Mouse (Mus musculus): ENCODE results near the gene Tnrc18.
A peak's percentile ranks its signal among the peaks of the same experiment; 100 is the strongest.

Gene Tnrc18

GRCm38 (mm10) chr5:142810710-142811599 lies 6.5 kb downstream of the Tnrc18 start:
- no peak for DNase-seq (ENCODE audit: low spot score in 2 of 2)

GRCm38 (mm10) chr5:142807661-142808060 lies 9.8 kb downstream of the Tnrc18 start:
- DNase-seq (ENCODE audit: low spot score in 2 of 2), result no peak

GRCm38 (mm10) chr5:142803746-142804145 lies 13.7 kb downstream of the Tnrc18 start:
- no peak for DNase-seq (ENCODE audit: low spot score in 2 of 2)

- no peak for DNase-seq (ENCODE audit: low spot score in 2 of 2)
These were observed 14.6 kb downstream of the Tnrc18 start for GRCm38 (mm10) chr5:142802884-142803283.

GRCm38 (mm10) chr5:142801977-142802376 lies 15.5 kb downstream of the Tnrc18 start:
- no peak for DNase-seq (ENCODE audit: low spot score in 2 of 2)

- DNase-seq (ENCODE audit: low spot score in 2 of 2), result no peak
These were observed 16.8 kb downstream of the Tnrc18 start for GRCm38 (mm10) chr5:142800656-142801055.

GRCm38 (mm10) chr5:142800198-142800597 lies 17.3 kb downstream of the Tnrc18 start:
- peak in 1 of 2 experiments; percentile 21 for DNase-seq (ENCODE audit: low spot score in 2 of 2)

- no peak for DNase-seq (ENCODE audit: low spot score in 2 of 2)
These were observed 18.2 kb downstream of the Tnrc18 start for GRCm38 (mm10) chr5:142799259-142799658.

GRCm38 (mm10) chr5:142798190-142798589 lies 19.3 kb downstream of the Tnrc18 start:
- DNase-seq (ENCODE audit: low spot score in 2 of 2), result no peak

GRCm38 (mm10) chr5:142797620-142798019 lies 19.8 kb downstream of the Tnrc18 start:
- no peak for DNase-seq (ENCODE audit: low spot score in 2 of 2)

GRCm38 (mm10) chr5:142796921-142797320 lies 20.5 kb downstream of the Tnrc18 start:
- no peak for DNase-seq (ENCODE audit: low spot score in 2 of 2)

- DNase-seq (ENCODE audit: low spot score in 2 of 2), result peak; percentile 75 to 79
These were observed 22.9 kb downstream of the Tnrc18 start for GRCm38 (mm10) chr5:142794582-142794981.

GRCm38 (mm10) chr5:142794161-142794560 lies 23.3 kb downstream of the Tnrc18 start:
- peak; percentile 67 to 68 for DNase-seq (ENCODE audit: low spot score in 2 of 2)

GRCm38 (mm10) chr5:142792594-142792993 lies 24.9 kb downstream of the Tnrc18 start:
- DNase-seq (ENCODE audit: low spot score in 2 of 2), result no peak

- no peak for DNase-seq (ENCODE audit: low spot score in 2 of 2)
These were observed 29.2 kb downstream of the Tnrc18 start for GRCm38 (mm10) chr5:142788279-142788678.

- no peak for DNase-seq (ENCODE audit: low spot score in 2 of 2)
These were observed 30.1 kb downstream of the Tnrc18 start for GRCm38 (mm10) chr5:142787304-142787905.

- DNase-seq (ENCODE audit: low spot score in 2 of 2), result no peak
These were observed 30.8 kb downstream of the Tnrc18 start for GRCm38 (mm10) chr5:142786709-142787108.

GRCm38 (mm10) chr5:142786215-142786614 lies 31.2 kb downstream of the Tnrc18 start:
- no peak for DNase-seq (ENCODE audit: low spot score in 2 of 2)

- no peak for DNase-seq (ENCODE audit: low spot score in 2 of 2)
These were observed 34.3 kb downstream of the Tnrc18 start for GRCm38 (mm10) chr5:142783142-142783540.

- DNase-seq (ENCODE audit: low spot score in 2 of 2), result no peak
These were observed 34.9 kb downstream of the Tnrc18 start for GRCm38 (mm10) chr5:142782459-142783141.

- DNase-seq (ENCODE audit: low spot score in 2 of 2), result no peak
These were observed 36.9 kb downstream of the Tnrc18 start for GRCm38 (mm10) chr5:142780579-142780978.

- DNase-seq (ENCODE audit: low spot score in 2 of 2), result no peak
These were observed 38.6 kb downstream of the Tnrc18 start for GRCm38 (mm10) chr5:142778871-142779270.
